Mouse (Mus musculus): ENCODE results near the gene Sfrp4. TPM values are rescaled to one million over a fixed set of nuclear protein-coding genes. Genes with fewer than 3 reads are reported as not detected.

Gene Sfrp4
- polyA plus RNA-seq, 2 experiments: 6.9 to 7.1 TPM

- DNase-seq (ENCODE audit: low spot score) (no peak), ATAC-seq (ENCODE audit: low FRiP score, low read depth) (no peak)
- Histone ChIP-seq H3K4me1 (ENCODE audit: control insufficient read depth, insufficient read depth, low read length) (no peaks in the 10 kb centered on the region), H3K27me3 (ENCODE audit: control insufficient read depth, insufficient read depth, low read length) (no peaks in the 10 kb centered on the region), H3K27ac (replicated peaks; ENCODE audit: low read depth, low read length) (no peak overlapping the region), H3K9ac (ENCODE audit: low read depth, low read length, severe bottlenecking) (no peak overlapping the region), H3K36me3 (ENCODE audit: control insufficient read depth, insufficient read depth, low read length) (no peaks in the 10 kb centered on the region), H3K4me3 (replicated peaks; ENCODE audit: low read length) (no peak overlapping the region), H3K9me3 (ENCODE audit: control insufficient read depth, low read length) (no peaks in the 10 kb centered on the region), H3K4me2 (replicated peaks; ENCODE audit: low read depth, low read length, severe bottlenecking) (no peak overlapping the region)
- 81% methylated on average over 6 of the region's 6 CpGs for whole genome bisulfite sequencing
- no peak for TF ChIP-seq POLR2A (IDR thresholded peaks at IDR 0.05; ENCODE audit: borderline replicate concordance, extremely low read depth, insufficient read depth, insufficient read length)
Observed at GRCm38 (mm10) chr13:19599242-19599641, 23.7 kb upstream of the Sfrp4 start.

- no peak for ATAC-seq (ENCODE audit: low FRiP score, low read depth)
- no peaks in the 10 kb centered on the region for H3K9me3 ChIP-seq (ENCODE audit: control insufficient read depth, low read length)
- DNase-seq (ENCODE audit: low spot score): no peak
- 59% methylated on average over 1 of the region's 1 CpGs for WGBS
- no peaks in the 10 kb centered on the region for H3K4me1 ChIP-seq (ENCODE audit: control insufficient read depth, insufficient read depth, low read length)
- TF ChIP-seq POLR2A (IDR thresholded peaks at IDR 0.05; ENCODE audit: borderline replicate concordance, extremely low read depth, insufficient read depth, insufficient read length): no peak
- H3K4me3 ChIP-seq (replicated peaks; ENCODE audit: low read length): no peak overlapping the region
- no peak overlapping the region for H3K9ac ChIP-seq (ENCODE audit: low read depth, low read length, severe bottlenecking)
- H3K36me3 ChIP-seq (ENCODE audit: control insufficient read depth, insufficient read depth, low read length): no peaks in the 10 kb centered on the region
- H3K27me3 ChIP-seq (ENCODE audit: control insufficient read depth, insufficient read depth, low read length): no peaks in the 10 kb centered on the region
- H3K27ac ChIP-seq (replicated peaks; ENCODE audit: low read depth, low read length): no peak overlapping the region
- H3K4me2 ChIP-seq (replicated peaks; ENCODE audit: low read depth, low read length, severe bottlenecking): no peak overlapping the region
Observed at GRCm38 (mm10) chr13:19602531-19602930, 20.4 kb upstream of the Sfrp4 start.

- H3K36me3 ChIP-seq (ENCODE audit: control insufficient read depth, insufficient read depth, low read length): no peaks in the 10 kb centered on the region
- H3K9me3 ChIP-seq (ENCODE audit: control insufficient read depth, low read length): no peaks in the 10 kb centered on the region
- no peak overlapping the region for H3K27ac ChIP-seq (replicated peaks; ENCODE audit: low read depth, low read length)
- H3K4me2 ChIP-seq (replicated peaks; ENCODE audit: low read depth, low read length, severe bottlenecking): no peak overlapping the region
- DNase-seq (ENCODE audit: low spot score) (no peak), ATAC-seq (ENCODE audit: low FRiP score, low read depth) (no peak)
- H3K4me1 ChIP-seq (ENCODE audit: control insufficient read depth, insufficient read depth, low read length): no peaks in the 10 kb centered on the region
- no peak overlapping the region for H3K9ac ChIP-seq (ENCODE audit: low read depth, low read length, severe bottlenecking)
- no peak for TF ChIP-seq POLR2A (IDR thresholded peaks at IDR 0.05; ENCODE audit: borderline replicate concordance, extremely low read depth, insufficient read depth, insufficient read length)
- H3K4me3 ChIP-seq (replicated peaks; ENCODE audit: low read length): no peak overlapping the region
- 89% methylated on average over 1 of the region's 1 CpGs for WGBS
- no peaks in the 10 kb centered on the region for H3K27me3 ChIP-seq (ENCODE audit: control insufficient read depth, insufficient read depth, low read length)
Observed at GRCm38 (mm10) chr13:19603719-19604118, 19.2 kb upstream of the Sfrp4 start.

GRCm38 (mm10) chr13:19604916-19605315 is 18.0 kb upstream of the Sfrp4 start:
- Histone ChIP-seq H3K9ac (ENCODE audit: low read depth, low read length, severe bottlenecking) (no peak overlapping the region), H3K27me3 (ENCODE audit: control insufficient read depth, insufficient read depth, low read length) (no peaks in the 10 kb centered on the region), H3K4me3 (replicated peaks; ENCODE audit: low read length) (no peak overlapping the region), H3K9me3 (ENCODE audit: control insufficient read depth, low read length) (no peaks in the 10 kb centered on the region), H3K4me1 (ENCODE audit: control insufficient read depth, insufficient read depth, low read length) (no peaks in the 10 kb centered on the region), H3K36me3 (ENCODE audit: control insufficient read depth, insufficient read depth, low read length) (no peaks in the 10 kb centered on the region), H3K27ac (replicated peaks; ENCODE audit: low read depth, low read length) (no peak overlapping the region), H3K4me2 (replicated peaks; ENCODE audit: low read depth, low read length, severe bottlenecking) (no peak overlapping the region)
- no peak for ATAC-seq (ENCODE audit: low FRiP score, low read depth)
- TF ChIP-seq POLR2A (IDR thresholded peaks at IDR 0.05; ENCODE audit: borderline replicate concordance, extremely low read depth, insufficient read depth, insufficient read length): no peak
- DNase-seq (ENCODE audit: low spot score): no peak

- no peak overlapping the region for H3K4me3 ChIP-seq (replicated peaks; ENCODE audit: low read length)
- no peaks in the 10 kb centered on the region for H3K36me3 ChIP-seq (ENCODE audit: control insufficient read depth, insufficient read depth, low read length)
- no peak overlapping the region for H3K27ac ChIP-seq (replicated peaks; ENCODE audit: low read depth, low read length)
- TF ChIP-seq POLR2A (IDR thresholded peaks at IDR 0.05; ENCODE audit: borderline replicate concordance, extremely low read depth, insufficient read depth, insufficient read length): no peak
- ATAC-seq (ENCODE audit: low FRiP score, low read depth) (no peak), DNase-seq (ENCODE audit: low spot score) (no peak)
- H3K4me2 ChIP-seq (replicated peaks; ENCODE audit: low read depth, low read length, severe bottlenecking): no peak overlapping the region
- H3K9me3 ChIP-seq (ENCODE audit: control insufficient read depth, low read length): no peaks in the 10 kb centered on the region
- no peaks in the 10 kb centered on the region for H3K27me3 ChIP-seq (ENCODE audit: control insufficient read depth, insufficient read depth, low read length)
- no peaks in the 10 kb centered on the region for H3K4me1 ChIP-seq (ENCODE audit: control insufficient read depth, insufficient read depth, low read length)
- no peak overlapping the region for H3K9ac ChIP-seq (ENCODE audit: low read depth, low read length, severe bottlenecking)
Observed at GRCm38 (mm10) chr13:19608120-19608519, 14.8 kb upstream of the Sfrp4 start.

- ATAC-seq (ENCODE audit: low FRiP score, low read depth) (no peak), DNase-seq (ENCODE audit: low spot score) (peak; percentile 31)
- TF ChIP-seq POLR2A (IDR thresholded peaks at IDR 0.05; ENCODE audit: borderline replicate concordance, extremely low read depth, insufficient read depth, insufficient read length): no peak
- H3K27me3 ChIP-seq (ENCODE audit: control insufficient read depth, insufficient read depth, low read length): no peaks in the 10 kb centered on the region
- no peaks in the 10 kb centered on the region for H3K4me1 ChIP-seq (ENCODE audit: control insufficient read depth, insufficient read depth, low read length)
- H3K36me3 ChIP-seq (ENCODE audit: control insufficient read depth, insufficient read depth, low read length): no peaks in the 10 kb centered on the region
- H3K27ac ChIP-seq (replicated peaks; ENCODE audit: low read depth, low read length): no peak overlapping the region
- H3K9me3 ChIP-seq (ENCODE audit: control insufficient read depth, low read length): no peaks in the 10 kb centered on the region
- no peak overlapping the region for H3K4me2 ChIP-seq (replicated peaks; ENCODE audit: low read depth, low read length, severe bottlenecking)
- no peak overlapping the region for H3K9ac ChIP-seq (ENCODE audit: low read depth, low read length, severe bottlenecking)
- WGBS: 85% methylated on average over 1 of the region's 1 CpGs
- no peak overlapping the region for H3K4me3 ChIP-seq (replicated peaks; ENCODE audit: low read length)
Observed at GRCm38 (mm10) chr13:19612348-19612747, 10.6 kb upstream of the Sfrp4 start.
